Comparison of ENCODE assay signal across 9 mouse cellular contexts in the genomic region with DNA sequence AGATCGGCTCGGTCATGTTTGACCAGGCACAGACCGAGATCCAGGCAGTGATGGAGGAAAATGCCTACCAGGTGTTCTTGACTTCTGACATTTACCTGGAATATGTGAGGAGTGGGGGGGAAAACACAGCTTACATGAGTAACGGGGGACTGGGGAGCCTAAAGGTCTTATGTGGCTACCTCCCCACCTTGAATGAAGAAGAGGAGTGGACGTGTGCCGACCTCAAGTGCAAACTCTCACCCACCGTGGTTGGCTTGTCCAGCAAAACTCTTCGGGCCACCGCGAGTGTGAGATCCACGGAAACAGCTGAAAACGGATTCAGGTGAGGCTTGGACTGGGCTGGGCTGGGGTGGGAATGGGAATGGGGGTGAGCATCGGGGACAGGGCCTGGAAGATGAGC. TPM values are rescaled to one million over a fixed set of nuclear protein-coding genes. Genes with fewer than 3 reads are reported as not detected.
DNase-seq lines count a peak whose midpoint lies in the region; ATAC-seq lines count a peak whose summit lies in the region.
"Had no signal": no experiment of that assay in that cellular context is flagged by ENCODE, and none has a peak within 500 bp of the region (broad histone marks: within the 10 kb centered on the region; RNA-seq: fewer than 3 reads in every experiment).

No protein-coding gene starts in this region.

- intact Hi-C loops in left cerebral cortex, postnatal 36 days (cut with DNase I), result loop anchor here (2.0 kb wide), 2 partner anchors 255 to 473 kb away; no protein-coding TSS in a partner anchor

- H3K4me3 ChIP-seq in kidney, embryonic 16.5 days (ENCODE audit: low read length), result peak overlapping the region; percentile 91
- peak overlapping the region; percentile 76 for H3K4me3 ChIP-seq in embryonic facial prominence, embryonic 15.5 days (replicated peaks)
- peak overlapping the region; percentile 83 for H3K4me3 ChIP-seq in intestine, embryonic 14.5 days (ENCODE audit: low read depth, low read length)
- peak overlapping the region; percentile 90 for H3K4me3 ChIP-seq in neural tube, embryonic 11.5 days (ENCODE audit: low read depth, low read length)

- 19% methylated on average over 13 of the region's 13 CpGs for WGBS in kidney, embryonic 16.5 days
- WGBS in embryonic facial prominence, embryonic 15.5 days, result 19% methylated on average over 13 of the region's 13 CpGs
- 43% methylated on average over 13 of the region's 13 CpGs for WGBS in intestine, embryonic 14.5 days
- WGBS in neural tube, embryonic 11.5 days, result 12% methylated on average over 13 of the region's 13 CpGs

- H3K9me3 ChIP-seq in kidney, embryonic 16.5 days (ENCODE audit: low read length), result no peaks in the 10 kb centered on the region
- no peaks in the 10 kb centered on the region for H3K9me3 ChIP-seq in embryonic facial prominence, embryonic 15.5 days (replicated peaks)
- no peaks in the 10 kb centered on the region for H3K9me3 ChIP-seq in intestine, embryonic 14.5 days (ENCODE audit: control insufficient read depth, low read length)
- H3K9me3 ChIP-seq in neural tube, embryonic 11.5 days (ENCODE audit: control insufficient read depth, low read length), result no peaks in the 10 kb centered on the region

- peaks cover 64% of the 10 kb centered on the region for H3K4me1 ChIP-seq in kidney, embryonic 16.5 days (ENCODE audit: insufficient read depth, low read length)
- H3K4me1 ChIP-seq in embryonic facial prominence, embryonic 15.5 days, result peaks cover 58% of the 10 kb centered on the region
- peaks cover 45% of the 10 kb centered on the region for H3K4me1 ChIP-seq in intestine, embryonic 14.5 days (replicated peaks; ENCODE audit: control insufficient read depth, insufficient read depth, low read length)
- peaks cover 53% of the 10 kb centered on the region for H3K4me1 ChIP-seq in neural tube, embryonic 11.5 days (ENCODE audit: control insufficient read depth, insufficient read depth, low read length)

- DNase-seq in kidney, adult 18-20 months, result no peak
- no peak for DNase-seq in intestine, embryonic 14.5 days (ENCODE audit: low spot score)
- no peak for DNase-seq in neural tube, embryonic 11.5 days (ENCODE audit: low spot score)
- no peak for DNase-seq in cerebellum, adult 9-11 months
- no peak for DNase-seq in spleen, postnatal 36 days (ENCODE audit: low spot score in 2 of 2)
- no peak for DNase-seq in left cerebral cortex, postnatal 36 days (ENCODE audit: low spot score in 2 of 2)

- H3K4me2 ChIP-seq in kidney, embryonic 16.5 days (replicated peaks; ENCODE audit: low read depth, low read length), result peak overlapping the region; percentile 81
- H3K4me2 ChIP-seq in embryonic facial prominence, embryonic 15.5 days (replicated peaks), result peak overlapping the region; percentile 75
- peak overlapping the region; percentile 48 for H3K4me2 ChIP-seq in intestine, embryonic 14.5 days (ENCODE audit: low read length)
- H3K4me2 ChIP-seq in neural tube, embryonic 11.5 days (ENCODE audit: low read depth), result peak overlapping the region; percentile 86

- H3K27ac ChIP-seq in kidney, embryonic 16.5 days (ENCODE audit: low read length), result peak overlapping the region; percentile 27; the same call in 1 of the 2 replicates
- peak overlapping the region; percentile 100 for H3K27ac ChIP-seq in embryonic facial prominence, embryonic 15.5 days (replicated peaks)
- H3K27ac ChIP-seq in intestine, embryonic 14.5 days (ENCODE audit: low read depth), result no peak overlapping the region
- H3K27ac ChIP-seq in neural tube, embryonic 11.5 days (ENCODE audit: low read depth, low read length), result no peak overlapping the region
- H3K27ac ChIP-seq: liver, embryonic 14.5 days had no signal

- no peak for ATAC-seq in kidney, embryonic 16.5 days (ENCODE audit: low FRiP score, low TSS enrichment)
- ATAC-seq in embryonic facial prominence, embryonic 15.5 days (ENCODE audit: insufficient number of reproducible peaks, low FRiP score, low TSS enrichment, low read depth), result no peak
- no peak for ATAC-seq in intestine, embryonic 14.5 days (replicated peaks; ENCODE audit: low FRiP score, low TSS enrichment, low read depth)
- ATAC-seq in neural tube, embryonic 11.5 days (ENCODE audit: insufficient read depth, low FRiP score, low TSS enrichment), result no peak

- no peaks in the 10 kb centered on the region for H3K36me3 ChIP-seq in kidney, embryonic 16.5 days (ENCODE audit: insufficient read depth, low read length)
- H3K36me3 ChIP-seq in embryonic facial prominence, embryonic 15.5 days, result no peaks in the 10 kb centered on the region
- no peaks in the 10 kb centered on the region for H3K36me3 ChIP-seq in intestine, embryonic 14.5 days (ENCODE audit: control insufficient read depth, insufficient read depth, low read length)
- peaks cover 6% of the 10 kb centered on the region for H3K36me3 ChIP-seq in neural tube, embryonic 11.5 days (ENCODE audit: control insufficient read depth, insufficient read depth, low read length)

- H3K27me3 ChIP-seq in kidney, embryonic 16.5 days (ENCODE audit: insufficient read depth, low read length), result no peaks in the 10 kb centered on the region
- no peaks in the 10 kb centered on the region for H3K27me3 ChIP-seq in embryonic facial prominence, embryonic 15.5 days
- H3K27me3 ChIP-seq in intestine, embryonic 14.5 days (replicated peaks; ENCODE audit: control insufficient read depth, insufficient read depth, low read length), result 0 out of 2 replicates have a peak, but pooled peaks cover 3% of the 10 kb centered on the region
- H3K27me3 ChIP-seq in neural tube, embryonic 11.5 days (ENCODE audit: control insufficient read depth, insufficient read depth, low read length), result no peaks in the 10 kb centered on the region

- peak overlapping the region; percentile 96 for H3K9ac ChIP-seq in kidney, embryonic 16.5 days (replicated peaks; ENCODE audit: low read length)
- H3K9ac ChIP-seq in embryonic facial prominence, embryonic 15.5 days, result peak overlapping the region; percentile 79
- H3K9ac ChIP-seq in intestine, embryonic 14.5 days (ENCODE audit: low read length), result no peak overlapping the region
- H3K9ac ChIP-seq in neural tube, embryonic 11.5 days (ENCODE audit: low read length), result peak overlapping the region; percentile 97
- H3K9ac ChIP-seq: liver, embryonic 14.5 days had no signal

RNA-seq across cellular contexts. Expression of a gene that starts 3.6 kb away (rescaled TPM):
- polyA plus RNA-seq in kidney, embryonic 16.5 days (2015; fragmentation: Nextera tagmentation; extraction: Ambion mirVana), result 4.7 and 5.7 TPM in 2 replicates
- polyA plus RNA-seq in embryonic facial prominence, embryonic 15.5 days (2015; fragmentation: Nextera tagmentation; extraction: Ambion mirVana), result 12.5 and 14.5 TPM in 2 replicates
- polyA plus RNA-seq in intestine, embryonic 14.5 days (2014; fragmentation: Nextera tagmentation; extraction: Ambion mirVana), result 6.5 and 8.0 TPM in 2 replicates
- 16.4 and 21.2 TPM in 2 replicates for polyA plus RNA-seq in neural tube, embryonic 11.5 days (2014; fragmentation: Nextera tagmentation; extraction: Ambion mirVana)
- 10 to 100 TPM; 33.3 to 34.9 TPM for total RNA-seq in left cerebral cortex, postnatal 36 days (2021)

Comparison
In these comparisons a context has a peak if more than half of its experiments do, and no peak if none do; other contexts are left out.
1. H3K27ac ChIP-seq: peak in kidney, embryonic 16.5 days (single experiment) and embryonic facial prominence, embryonic 15.5 days (single experiment); none in intestine, embryonic 14.5 days (single experiment) and neural tube, embryonic 11.5 days (single experiment).
2. Peak in every context shown above with its lines, with median percentiles within 50 percentile points of each other: H3K4me2 ChIP-seq and H3K4me3 ChIP-seq.